In the genomic region with DNA sequence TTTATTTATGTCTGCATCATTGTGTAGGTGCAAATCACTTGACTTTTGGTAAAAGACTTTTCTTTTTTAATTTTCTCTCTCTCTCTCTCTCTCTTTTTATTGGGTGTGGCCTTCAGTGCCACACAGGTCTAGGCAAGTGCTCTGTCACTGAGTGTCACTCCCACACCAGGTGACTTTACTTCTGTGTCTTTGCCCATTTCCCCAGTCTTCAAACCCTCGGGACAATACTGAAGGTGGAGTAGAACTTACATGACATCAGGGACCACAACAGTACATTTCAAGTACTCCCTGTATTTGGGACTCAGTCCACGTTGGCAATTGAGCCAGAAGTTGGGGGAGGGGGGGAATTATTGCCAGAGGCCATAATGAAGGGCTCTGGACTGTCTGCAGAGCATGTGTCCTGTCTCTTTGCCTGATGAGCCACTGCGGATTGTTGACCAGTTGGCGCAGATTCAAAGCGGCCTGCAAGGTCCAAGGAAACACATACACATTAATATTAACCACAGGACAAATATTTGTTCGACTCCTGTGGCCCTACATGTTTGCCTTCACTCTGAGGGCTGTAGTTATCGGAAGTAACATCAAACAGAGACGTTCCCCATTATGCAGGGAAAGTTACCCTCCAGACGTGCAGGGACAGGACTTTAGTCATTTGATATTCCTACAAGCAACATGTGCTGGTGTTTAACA, we compare ENCODE assay signal across 9 mouse cellular contexts. TPM values are rescaled to one million over a fixed set of nuclear protein-coding genes. Genes with fewer than 3 reads are reported as not detected.
DNase-seq lines count a peak whose midpoint lies in the region; ATAC-seq lines count a peak whose summit lies in the region.
"Had no signal": no experiment of that assay in that cellular context is flagged by ENCODE, and none has a peak within 500 bp of the region (broad histone marks: within the 10 kb centered on the region; RNA-seq: fewer than 3 reads in every experiment).

No protein-coding gene starts in this region.

- no peak for ATAC-seq in limb, embryonic 12.5 days (ENCODE audit: insufficient number of reproducible peaks, insufficient read depth, low FRiP score, low TSS enrichment, low read depth)
- peak; percentile 28; the same call in 1 of the 2 replicates for ATAC-seq in lung, embryonic 15.5 days (ENCODE audit: borderline replicate concordance, extremely low read depth, low FRiP score, low TSS enrichment)
- ATAC-seq: inflammation-experienced regulatory T-cells, adult 6 months had no signal

- no peaks in the 10 kb centered on the region for H3K27me3 ChIP-seq in limb, embryonic 12.5 days
- H3K27me3 ChIP-seq in limb, embryonic 10.5 days (ENCODE audit: low read depth, poor library complexity, severe bottlenecking) = no peaks in the 10 kb centered on the region
- H3K27me3 ChIP-seq in lung, embryonic 15.5 days = no peaks in the 10 kb centered on the region; the same call in 1 of the 2 replicates

- H3K36me3 ChIP-seq in limb, embryonic 12.5 days = no peaks in the 10 kb centered on the region
- H3K36me3 ChIP-seq in limb, embryonic 10.5 days = no peaks in the 10 kb centered on the region
- H3K36me3 ChIP-seq in lung, embryonic 15.5 days = no peaks in the 10 kb centered on the region

- intact Hi-C loops in heart, postnatal 14 days (cut with DNase I) = no loop called here

- 61% methylated on average over 9 of the region's 9 CpGs for WGBS in limb, embryonic 12.5 days
- 72% methylated on average over 9 of the region's 9 CpGs for WGBS in limb, embryonic 10.5 days
- WGBS in large intestine, adult 2 months = 11% methylated on average over 9 of the region's 9 CpGs
- 12% methylated on average over 9 of the region's 9 CpGs for WGBS in lung, embryonic 15.5 days

- no peak overlapping the region for H3K4me2 ChIP-seq in limb, embryonic 12.5 days
- H3K4me2 ChIP-seq in lung, embryonic 15.5 days = no peak overlapping the region

- peaks cover 16% of the 10 kb centered on the region for H3K4me1 ChIP-seq in limb, embryonic 12.5 days (replicated peaks)
- H3K4me1 ChIP-seq in limb, embryonic 10.5 days = peaks cover 12% of the 10 kb centered on the region; the same call in 1 of the 2 replicates
- H3K4me1 ChIP-seq in lung, embryonic 15.5 days = peaks cover 46% of the 10 kb centered on the region

- H3K9ac ChIP-seq in limb, embryonic 12.5 days (replicated peaks) = no peak overlapping the region
- no peak overlapping the region for H3K9ac ChIP-seq in lung, embryonic 15.5 days

- DNase-seq in limb, embryonic 10.5 days (ENCODE audit: low spot score) = no peak
- DNase-seq in large intestine, adult 2 months (ENCODE audit: low read depth, low spot score) = peak; percentile 21
- peak; percentile 38 for DNase-seq in urinary bladder, postnatal 25 days (ENCODE audit: low spot score)
- DNase-seq in heart, postnatal 4 days = no peak
- no peak for DNase-seq in heart, postnatal 14 days
- no peak for DNase-seq in layer of hippocampus, adult 11-12 months (ENCODE audit: low spot score)

- H3K4me3 ChIP-seq in limb, embryonic 12.5 days (replicated peaks) = no peak overlapping the region
- H3K4me3 ChIP-seq in limb, embryonic 10.5 days = no peak overlapping the region
- H3K4me3 ChIP-seq in lung, embryonic 15.5 days = no peak overlapping the region

- 0 out of 2 replicates have a peak overlapping the region, but pooled peaks have one; percentile 31 for H3K27ac ChIP-seq in limb, embryonic 12.5 days
- H3K27ac ChIP-seq in limb, embryonic 10.5 days = no peak overlapping the region
- peak overlapping the region; percentile 32; the same call in 1 of the 2 replicates for H3K27ac ChIP-seq in lung, embryonic 15.5 days

- H3K9me3 ChIP-seq in limb, embryonic 12.5 days = no peaks in the 10 kb centered on the region
- no peaks in the 10 kb centered on the region for H3K9me3 ChIP-seq in limb, embryonic 10.5 days (replicated peaks)
- H3K9me3 ChIP-seq in lung, embryonic 15.5 days = no peaks in the 10 kb centered on the region

RNA-seq across cellular contexts. Expression of a gene that starts 57.6 kb away (rescaled TPM):
- 12.3 and 12.8 TPM in 2 replicates for polyA plus RNA-seq in limb, embryonic 12.5 days (2016; fragmentation: Nextera tagmentation; extraction: Ambion mirVana)
- 13.7 and 14.3 TPM in 2 replicates for polyA plus RNA-seq in limb, embryonic 10.5 days (2016; fragmentation: Nextera tagmentation; extraction: Ambion mirVana)
- 4.9 and 5.5 TPM in 2 replicates for polyA plus RNA-seq in large intestine, adult 2 months (2012; rRNA removed)
- polyA plus RNA-seq in lung, embryonic 15.5 days (2015; fragmentation: Nextera tagmentation; extraction: Ambion mirVana) = 8.1 and 8.5 TPM in 2 replicates
- total RNA-seq in heart, postnatal 4 days (2021) = 1 to 10 TPM; 5.8 to 6.3 TPM
- 1 to 10 TPM; 9.2 to 9.3 TPM for total RNA-seq in heart, postnatal 14 days (2021)

RNA-seq across cellular contexts. Expression of a gene that starts 57.7 kb away (rescaled TPM):
- 3.6 and 6.8 TPM in 2 replicates for polyA plus RNA-seq in limb, embryonic 12.5 days (2016; fragmentation: Nextera tagmentation; extraction: Ambion mirVana)
- 4.9 and 5.5 TPM in 2 replicates for polyA plus RNA-seq in limb, embryonic 10.5 days (2016; fragmentation: Nextera tagmentation; extraction: Ambion mirVana)
- polyA plus RNA-seq in large intestine, adult 2 months (2012; rRNA removed) = 1.1 and 1.7 TPM in 2 replicates
- 2.0 and 2.6 TPM in 2 replicates for polyA plus RNA-seq in lung, embryonic 15.5 days (2015; fragmentation: Nextera tagmentation; extraction: Ambion mirVana)
- 1 to 10 TPM; 2.5 to 2.9 TPM for total RNA-seq in heart, postnatal 4 days (2021)
- total RNA-seq in heart, postnatal 14 days (2021) = 1 to 10 TPM; 1.0 to 1.8 TPM
- polyA plus RNA-seq: inflammation-experienced regulatory T-cells, adult 6 months had no signal

Comparison
In these comparisons a context has a peak if more than half of its experiments do, and no peak if none do; other contexts are left out.
1. DNase-seq: peak in large intestine, adult 2 months (single experiment) and urinary bladder, postnatal 25 days (single experiment); none in limb, embryonic 10.5 days (single experiment), heart, postnatal 4 days (single experiment), heart, postnatal 14 days (0 of 2) and layer of hippocampus, adult 11-12 months (single experiment).